Mouse (Mus musculus) neural tube, embryonic 13.5 days (tissue): Measurements from ENCODE around the gene Kank1. TPM values are rescaled to one million over a fixed set of nuclear protein-coding genes. Genes with fewer than 3 reads are reported as not detected.
A peak's percentile ranks its signal among the peaks of the same experiment; 100 is the strongest.

Experiments used
- ATAC-seq: fragments of 200-750 bp; cut with Nextera tagmentation; 2 replicates; pipeline ENCODE4 v1.8.0; 2017; ENCODE audit warnings: low read depth, mild to moderate bottlenecking, moderate TSS enrichment, moderate library complexity
- H3K27ac ChIP-seq: fragments of 300-500 bp; sonication (generic); replicated peaks from 2 replicates; pipeline ENCODE4 v1.5.1; 2015; ENCODE audit warnings: moderate library complexity, mild to moderate bottlenecking, inconsistent platforms
- H3K27me3 ChIP-seq: fragments of 300-500 bp; sonication (generic); 2 replicates; pipeline ENCODE4 v1.6.1; 2015; ENCODE audit warnings: mild to moderate bottlenecking, inconsistent platforms
- H3K36me3 ChIP-seq: fragments of 300-500 bp; sonication (generic); 2 replicates; pipeline ENCODE4 v1.6.1; 2015; ENCODE audit warnings: mild to moderate bottlenecking, inconsistent platforms
- H3K4me1 ChIP-seq: fragments of 300-500 bp; sonication (generic); replicated peaks from 2 replicates; pipeline ENCODE4 v1.6.1; 2015; ENCODE audit warnings: inconsistent platforms
- H3K4me2 ChIP-seq: fragments of 300-500 bp; sonication (generic); 2 replicates; pipeline ENCODE4 v1.6.1; 2015; ENCODE audit warnings: inconsistent platforms, mild to moderate bottlenecking, moderate library complexity
- H3K4me3 ChIP-seq: fragments of 300-500 bp; sonication (generic); 2 replicates; pipeline ENCODE4 v1.5.1; 2015; ENCODE audit warnings: mild to moderate bottlenecking, inconsistent platforms
- H3K9ac ChIP-seq: fragments of 300-500 bp; sonication (generic); 2 replicates; pipeline ENCODE4 v1.6.1; 2015; ENCODE audit warnings: moderate library complexity, mild to moderate bottlenecking, inconsistent platforms
- H3K9me3 ChIP-seq: fragments of 300-500 bp; sonication (generic); 2 replicates; pipeline ENCODE4 v1.6.1; 2016; ENCODE audit warnings: inconsistent platforms
- WGBS: fragments of 180-500 bp; shearing (Covaris S2); methylation state at CpG from one replicate; pipeline ENCODE4 v1.1.7; 2015; 5-methylcytosine and 5-hydroxymethylcytosine counted together
- polyA plus RNA-seq: library from polyadenylated mRNA; unstranded; fragments of >200 nt; fragmentation: Nextera tagmentation; extraction: Ambion mirVana; gene quantifications from 2 replicates; pipeline ENCODE4 v1.2.1, GENCODE M21; 2015

Gene Kank1
- polyA plus RNA-seq, 1 experiment from 2014 or later: 10.3 TPM

GRCm38 (mm10) chr19:25400212-25400913 is 163.6 kb downstream of the Kank1 start:
- peaks cover 43% of the 10 kb centered on the region for H3K4me1 ChIP-seq
- H3K9me3 ChIP-seq: no peaks in the 10 kb centered on the region
- WGBS: 22% methylated on average over 13 of the region's 13 CpGs
- H3K4me2 ChIP-seq: peak overlapping the region; percentile 40
- ATAC-seq: peak; percentile 71
- no peaks in the 10 kb centered on the region for H3K36me3 ChIP-seq
- H3K4me3 ChIP-seq: no peak overlapping the region
- H3K9ac ChIP-seq: no peak overlapping the region
- H3K27me3 ChIP-seq: peaks cover 11% of the 10 kb centered on the region; the same call in 1 of the 2 replicates
- H3K27ac ChIP-seq: peak overlapping the region; percentile 57

GRCm38 (mm10) chr19:25401521-25401920 is 164.7 kb downstream of the Kank1 start:
- Histone ChIP-seq H3K27me3 (peaks cover 19% of the 10 kb centered on the region; the same call in 1 of the 2 replicates), H3K36me3 (no peaks in the 10 kb centered on the region), H3K4me3 (no peak overlapping the region), H3K9me3 (no peaks in the 10 kb centered on the region), H3K27ac (no peak overlapping the region; the same call in 1 of the 2 replicates), H3K4me2 (no peak overlapping the region), H3K4me1 (peaks cover 50% of the 10 kb centered on the region), H3K9ac (no peak overlapping the region)
- WGBS: 39% methylated on average over 8 of the region's 8 CpGs
- ATAC-seq: no peak

- 92% methylated on average over 4 of the region's 4 CpGs for WGBS
- Histone ChIP-seq H3K4me3 (no peak overlapping the region), H3K27ac (no peak overlapping the region), H3K9ac (no peak overlapping the region), H3K4me2 (no peak overlapping the region), H3K27me3 (peaks cover 23% of the 10 kb centered on the region; the same call in 1 of the 2 replicates), H3K36me3 (no peaks in the 10 kb centered on the region), H3K9me3 (no peaks in the 10 kb centered on the region), H3K4me1 (peaks cover 56% of the 10 kb centered on the region)
- no peak for ATAC-seq
Observed at GRCm38 (mm10) chr19:25404163-25404562, 167.4 kb downstream of the Kank1 start.

- H3K36me3 ChIP-seq: peaks cover 15% of the 10 kb centered on the region
- peak overlapping the region; percentile 75 for H3K4me2 ChIP-seq
- 0 out of 2 replicates have a peak overlapping the region, but pooled peaks have one; percentile 69 for H3K9ac ChIP-seq
- no peak for ATAC-seq
- H3K9me3 ChIP-seq: no peaks in the 10 kb centered on the region
- peaks cover 38% of the 10 kb centered on the region for H3K4me1 ChIP-seq
- 28% methylated on average over 6 of the region's 6 CpGs for WGBS
- peaks cover 23% of the 10 kb centered on the region; the same call in 1 of the 2 replicates for H3K27me3 ChIP-seq
- no peak overlapping the region; the same call in 1 of the 2 replicates for H3K4me3 ChIP-seq
- no peak overlapping the region for H3K27ac ChIP-seq
Observed at GRCm38 (mm10) chr19:25405987-25406386, 169.2 kb downstream of the Kank1 start.

GRCm38 (mm10) chr19:25406481-25407184 is 169.9 kb downstream of the Kank1 start:
- Histone ChIP-seq H3K4me3 (peak overlapping the region; percentile 36), H3K9me3 (no peaks in the 10 kb centered on the region), H3K36me3 (peaks cover 19% of the 10 kb centered on the region), H3K4me1 (peaks cover 31% of the 10 kb centered on the region), H3K27ac (peak overlapping the region; percentile 52), H3K27me3 (peaks cover 23% of the 10 kb centered on the region; the same call in 1 of the 2 replicates), H3K4me2 (peak overlapping the region; percentile 75), H3K9ac (peak overlapping the region; percentile 69)
- peak; percentile 76 for ATAC-seq
- WGBS: 3% methylated on average over 28 of the region's 28 CpGs

GRCm38 (mm10) chr19:25407185-25407886 is 170.6 kb downstream of the Kank1 start:
- H3K27ac ChIP-seq: peak overlapping the region; percentile 52
- H3K4me2 ChIP-seq: peak overlapping the region; percentile 75

GRCm38 (mm10) chr19:25407887-25408236 is 171.1 kb downstream of the Kank1 start:
- H3K9me3 ChIP-seq: no peaks in the 10 kb centered on the region
- no peak overlapping the region for H3K9ac ChIP-seq
- 48% methylated on average over 6 of the region's 6 CpGs for WGBS
- no peak overlapping the region for H3K4me3 ChIP-seq
- peaks cover 22% of the 10 kb centered on the region; the same call in 1 of the 2 replicates for H3K27me3 ChIP-seq
- peak overlapping the region; percentile 75 for H3K4me2 ChIP-seq
- no peak for ATAC-seq
- H3K27ac ChIP-seq: no peak overlapping the region
- H3K4me1 ChIP-seq: peaks cover 20% of the 10 kb centered on the region
- H3K36me3 ChIP-seq: peaks cover 23% of the 10 kb centered on the region

More at GRCm38 (mm10) chr19:25407185-25407886, 170.6 kb downstream of the Kank1 start:
- H3K9ac ChIP-seq: peak overlapping the region; percentile 69
- peak overlapping the region; percentile 36 for H3K4me3 ChIP-seq
- peaks cover 23% of the 10 kb centered on the region for H3K36me3 ChIP-seq
- WGBS: 36% methylated on average over 10 of the region's 10 CpGs
- peaks cover 24% of the 10 kb centered on the region for H3K4me1 ChIP-seq
- no peaks in the 10 kb centered on the region for H3K9me3 ChIP-seq
- peaks cover 23% of the 10 kb centered on the region; the same call in 1 of the 2 replicates for H3K27me3 ChIP-seq
- ATAC-seq: no peak

GRCm38 (mm10) chr19:25409239-25409638 is 172.5 kb downstream of the Kank1 start:
- WGBS: 97% methylated on average over 9 of the region's 9 CpGs
- H3K9me3 ChIP-seq: no peaks in the 10 kb centered on the region
- peaks cover 19% of the 10 kb centered on the region for H3K4me1 ChIP-seq
- H3K4me3 ChIP-seq: no peak overlapping the region
- no peak overlapping the region for H3K9ac ChIP-seq
- H3K4me2 ChIP-seq: no peak overlapping the region
- H3K27ac ChIP-seq: no peak overlapping the region
- no peak for ATAC-seq
- H3K27me3 ChIP-seq: peaks cover 12% of the 10 kb centered on the region; the same call in 1 of the 2 replicates
- peaks cover 23% of the 10 kb centered on the region for H3K36me3 ChIP-seq

- no peak overlapping the region for H3K4me3 ChIP-seq
- H3K36me3 ChIP-seq: peaks cover 23% of the 10 kb centered on the region
- peaks cover 19% of the 10 kb centered on the region for H3K4me1 ChIP-seq
- WGBS: 91% methylated on average over 17 of the region's 17 CpGs
- peaks cover 4% of the 10 kb centered on the region; the same call in 1 of the 2 replicates for H3K27me3 ChIP-seq
- no peak overlapping the region for H3K27ac ChIP-seq
- no peaks in the 10 kb centered on the region for H3K9me3 ChIP-seq
- no peak overlapping the region for H3K4me2 ChIP-seq
- no peak overlapping the region for H3K9ac ChIP-seq
- ATAC-seq: no peak
Observed at GRCm38 (mm10) chr19:25411353-25411752, 174.6 kb downstream of the Kank1 start.

- 0 out of 2 replicates have a peak, but pooled peaks cover 6% of the 10 kb centered on the region for H3K4me1 ChIP-seq
- no peak for ATAC-seq
- no peaks in the 10 kb centered on the region for H3K27me3 ChIP-seq
- H3K9ac ChIP-seq: no peak overlapping the region
- H3K9me3 ChIP-seq: no peaks in the 10 kb centered on the region
- WGBS: 77% methylated on average over 5 of the region's 5 CpGs
- H3K36me3 ChIP-seq: peaks cover 13% of the 10 kb centered on the region
- H3K4me3 ChIP-seq: no peak overlapping the region
- H3K4me2 ChIP-seq: no peak overlapping the region
- H3K27ac ChIP-seq: no peak overlapping the region
Observed at GRCm38 (mm10) chr19:25415448-25415847, 178.7 kb downstream of the Kank1 start.

GRCm38 (mm10) chr19:25417671-25418070 is 180.9 kb downstream of the Kank1 start:
- Histone ChIP-seq H3K4me1 (0 out of 2 replicates have a peak, but pooled peaks cover 6% of the 10 kb centered on the region), H3K27me3 (no peaks in the 10 kb centered on the region), H3K4me2 (no peak overlapping the region), H3K4me3 (no peak overlapping the region), H3K36me3 (no peaks in the 10 kb centered on the region), H3K27ac (no peak overlapping the region), H3K9ac (no peak overlapping the region), H3K9me3 (no peaks in the 10 kb centered on the region)
- WGBS: 81% methylated on average over 3 of the region's 3 CpGs
- no peak for ATAC-seq
